9 mouse cellular contexts compared by ENCODE assay signal in the genomic region with DNA sequence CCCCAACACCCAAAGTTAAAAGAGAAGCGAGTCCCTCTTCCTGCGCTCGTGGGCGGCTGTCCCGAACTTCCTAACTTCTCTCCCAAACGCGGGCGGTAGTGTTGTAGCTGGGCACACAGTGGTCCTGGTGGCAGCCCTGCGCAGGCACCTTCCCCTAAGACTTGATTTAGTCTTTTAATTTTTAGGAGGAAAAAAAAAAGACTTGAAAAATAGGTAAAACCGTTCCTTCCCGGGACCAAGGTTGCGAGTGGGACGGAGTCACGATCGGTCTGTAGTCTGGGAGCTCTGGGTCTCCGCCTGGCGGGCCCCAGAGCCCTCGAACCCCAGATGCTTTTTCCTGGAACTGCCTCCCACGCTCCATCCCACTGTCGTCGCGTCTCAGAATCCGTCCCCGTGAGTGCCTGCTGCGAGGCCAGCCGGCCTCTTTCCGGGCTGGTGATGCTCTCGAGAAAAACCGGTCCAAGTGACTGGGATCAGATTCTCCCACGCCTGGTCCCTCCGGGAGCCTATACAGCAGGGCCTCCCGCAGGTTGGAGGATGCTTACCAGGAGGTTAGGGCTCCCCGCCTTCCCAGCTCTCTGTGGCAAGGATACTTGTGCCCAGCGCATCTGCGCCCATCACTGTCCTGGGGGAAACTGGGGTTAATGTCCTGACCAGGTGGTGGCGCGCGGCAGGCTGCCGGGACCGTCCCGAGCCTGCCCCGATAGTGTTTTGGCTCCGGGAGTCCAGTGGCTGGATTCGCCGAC. TPM values are rescaled to one million over a fixed set of nuclear protein-coding genes. Genes with fewer than 3 reads are reported as not detected.
DNase-seq lines count a peak whose midpoint lies in the region; ATAC-seq and TF ChIP-seq lines count a peak whose summit lies in the region.
"Had no signal": no experiment of that assay in that cellular context is flagged by ENCODE, and none has a peak within 500 bp of the region (broad histone marks: within the 10 kb centered on the region; RNA-seq: fewer than 3 reads in every experiment).

No protein-coding gene starts in this region.

- intact Hi-C loops in gastrocnemius, adult 2 months (cut with DNase I): no loop called here

- WGBS in embryonic facial prominence, embryonic 12.5 days: under 1% methylated on average over 45 of the region's 45 CpGs
- WGBS in intestine, embryonic 15.5 days: 3% methylated on average over 45 of the region's 45 CpGs
- under 1% methylated on average over 45 of the region's 45 CpGs for WGBS in neural tube, embryonic 14.5 days

- H3K36me3 ChIP-seq in ES-Bruce4 (ENCODE audit: control insufficient read depth, insufficient read depth, low read length, poor library complexity, severe bottlenecking): no peaks in the 10 kb centered on the region
- H3K36me3 ChIP-seq in embryonic facial prominence, embryonic 12.5 days: no peaks in the 10 kb centered on the region
- H3K36me3 ChIP-seq in intestine, embryonic 15.5 days: no peaks in the 10 kb centered on the region
- no peaks in the 10 kb centered on the region for H3K36me3 ChIP-seq in neural tube, embryonic 14.5 days (ENCODE audit: control insufficient read depth, insufficient read depth, low read length)

- DNase-seq in gastrocnemius, adult 2 months: no peak
- no peak for DNase-seq in gastrocnemius, adult 18-20 months (ENCODE audit: low spot score)
- DNase-seq in ovary, postnatal 10 days (ENCODE audit: low spot score): no peak
- DNase-seq in adrenal gland, postnatal 4 days (ENCODE audit: low spot score in 2 of 2): no peak

- H3K4me3 ChIP-seq in gastrocnemius, adult 2 months: peak overlapping the region; percentile 69
- peak overlapping the region; percentile 82 for H3K4me3 ChIP-seq in ES-Bruce4 (ENCODE audit: low read depth, low read length)
- peak overlapping the region; percentile 62 for H3K4me3 ChIP-seq in embryonic facial prominence, embryonic 12.5 days
- peak overlapping the region; percentile 53 for H3K4me3 ChIP-seq in intestine, embryonic 15.5 days (replicated peaks)
- H3K4me3 ChIP-seq in neural tube, embryonic 14.5 days (ENCODE audit: low read depth, low read length): peak overlapping the region; percentile 64
- H3K4me3 ChIP-seq: erythroblast, embryonic 14.5 days had no signal

- H3K9ac ChIP-seq in ES-Bruce4 (ENCODE audit: low read depth, poor library complexity, severe bottlenecking): peak overlapping the region; percentile 80
- peak overlapping the region; percentile 51; the same call in 1 of the 2 replicates for H3K9ac ChIP-seq in embryonic facial prominence, embryonic 12.5 days
- H3K9ac ChIP-seq in intestine, embryonic 15.5 days: peak overlapping the region; percentile 48; the same call in 1 of the 2 replicates
- H3K9ac ChIP-seq in neural tube, embryonic 14.5 days (replicated peaks; ENCODE audit: low read depth, low read length): peak overlapping the region; percentile 66

- peaks cover 16% of the 10 kb centered on the region for H3K27me3 ChIP-seq in ES-Bruce4 (ENCODE audit: control insufficient read depth, insufficient read depth, low read length, poor library complexity, severe bottlenecking)
- peaks cover 65% of the 10 kb centered on the region for H3K27me3 ChIP-seq in embryonic facial prominence, embryonic 12.5 days
- H3K27me3 ChIP-seq in intestine, embryonic 15.5 days (replicated peaks): peaks cover 47% of the 10 kb centered on the region
- peaks cover 22% of the 10 kb centered on the region for H3K27me3 ChIP-seq in neural tube, embryonic 14.5 days (ENCODE audit: control insufficient read depth, insufficient read depth, low read length)

- no peak for TF ChIP-seq EP300 in ES-Bruce4 (IDR thresholded peaks at IDR 0.05; ENCODE audit: insufficient read depth, low read depth, low read length)

- peaks cover 7% of the 10 kb centered on the region for H3K4me1 ChIP-seq in ES-Bruce4 (ENCODE audit: control insufficient read depth, insufficient read depth, low read length)
- H3K4me1 ChIP-seq in embryonic facial prominence, embryonic 12.5 days: peaks cover 14% of the 10 kb centered on the region
- H3K4me1 ChIP-seq in intestine, embryonic 15.5 days (replicated peaks): peaks cover 17% of the 10 kb centered on the region
- H3K4me1 ChIP-seq in neural tube, embryonic 14.5 days (ENCODE audit: control insufficient read depth, insufficient read depth, low read length): peaks cover 10% of the 10 kb centered on the region

- H3K4me2 ChIP-seq in embryonic facial prominence, embryonic 12.5 days (replicated peaks): peak overlapping the region; percentile 100
- H3K4me2 ChIP-seq in intestine, embryonic 15.5 days (replicated peaks): peak overlapping the region; percentile 99
- peak overlapping the region; percentile 100 for H3K4me2 ChIP-seq in neural tube, embryonic 14.5 days (ENCODE audit: low read depth, low read length)

- peak; percentile 14 for TF ChIP-seq CTCF in gastrocnemius, adult 2 months (IDR thresholded peaks at IDR 0.05)
- TF ChIP-seq CTCF in ES-Bruce4 (IDR thresholded peaks at IDR 0.05; ENCODE audit: low read depth, low read length): peak; percentile 49

- H3K27ac ChIP-seq in gastrocnemius, adult 2 months: no peak overlapping the region
- H3K27ac ChIP-seq in ES-Bruce4 (ENCODE audit: insufficient read depth, low read length): no peak overlapping the region
- no peak overlapping the region for H3K27ac ChIP-seq in embryonic facial prominence, embryonic 12.5 days
- no peak overlapping the region for H3K27ac ChIP-seq in intestine, embryonic 15.5 days
- no peak overlapping the region for H3K27ac ChIP-seq in neural tube, embryonic 14.5 days (ENCODE audit: low read depth, low read length)

- no peaks in the 10 kb centered on the region for H3K9me3 ChIP-seq in ES-Bruce4 (replicated peaks; ENCODE audit: control insufficient read depth, insufficient read depth, low read length, poor library complexity, severe bottlenecking)
- H3K9me3 ChIP-seq in embryonic facial prominence, embryonic 12.5 days: no peaks in the 10 kb centered on the region
- no peaks in the 10 kb centered on the region for H3K9me3 ChIP-seq in intestine, embryonic 15.5 days
- no peaks in the 10 kb centered on the region for H3K9me3 ChIP-seq in neural tube, embryonic 14.5 days (ENCODE audit: control insufficient read depth, low read length)

- no peak for TF ChIP-seq POLR2A in ES-Bruce4 (IDR thresholded peaks at IDR 0.05; ENCODE audit: insufficient read depth, low read length)

- no peak for ATAC-seq in embryonic facial prominence, embryonic 12.5 days (ENCODE audit: insufficient number of reproducible peaks, insufficient read depth, low FRiP score, low TSS enrichment)
- no peak for ATAC-seq in intestine, embryonic 15.5 days
- no peak for ATAC-seq in neural tube, embryonic 14.5 days (ENCODE audit: low read depth)

RNA-seq across cellular contexts. Expression of gene Megf11, which starts 1.2 kb away (rescaled TPM):
- total RNA-seq in gastrocnemius, adult 2 months (2021): under 1 TPM; 0.25 to 0.46 TPM
- total RNA-seq in gastrocnemius, adult 18-20 months (2021): under 1 TPM; 0.45 to 0.59 TPM
- 0.40 and 0.94 TPM in 2 replicates for polyA plus RNA-seq in ES-Bruce4 (2011; ENCODE audit: insufficient read depth, insufficient read length, low read depth, missing spikeins)
- 1.1 and 1.2 TPM in 2 replicates for polyA plus RNA-seq in embryonic facial prominence, embryonic 12.5 days (2016; fragmentation: Nextera tagmentation; extraction: Ambion mirVana)
- polyA plus RNA-seq in intestine, embryonic 15.5 days (2015; fragmentation: Nextera tagmentation; extraction: Ambion mirVana): 0.89 and 1.3 TPM in 2 replicates
- polyA plus RNA-seq in neural tube, embryonic 14.5 days (2014; fragmentation: Nextera tagmentation; extraction: Ambion mirVana): 17.7 and 22.5 TPM in 2 replicates
- 1 to 10 TPM; 5.8 to 6.4 TPM for total RNA-seq in adrenal gland, postnatal 4 days (2021)
- polyA plus RNA-seq: erythroblast, embryonic 14.5 days had no signal

RNA-seq across cellular contexts. Expression of gene Dis3l, which starts 45.6 kb away (rescaled TPM):
- total RNA-seq in gastrocnemius, adult 2 months (2021): 10 to 100 TPM; 21.0 to 26.9 TPM
- 10 to 100 TPM; 22.5 to 24.6 TPM for total RNA-seq in gastrocnemius, adult 18-20 months (2021)
- 9.3 and 10.4 TPM in 2 replicates for polyA plus RNA-seq in ES-Bruce4 (2011; ENCODE audit: insufficient read depth, insufficient read length, low read depth, missing spikeins)
- polyA plus RNA-seq in embryonic facial prominence, embryonic 12.5 days (2016; fragmentation: Nextera tagmentation; extraction: Ambion mirVana): 22.2 TPM in 2 replicates
- 19.3 and 19.8 TPM in 2 replicates for polyA plus RNA-seq in intestine, embryonic 15.5 days (2015; fragmentation: Nextera tagmentation; extraction: Ambion mirVana)
- 21.5 and 25.3 TPM in 2 replicates for polyA plus RNA-seq in neural tube, embryonic 14.5 days (2014; fragmentation: Nextera tagmentation; extraction: Ambion mirVana)
- total RNA-seq in adrenal gland, postnatal 4 days (2021): 10 to 100 TPM; 18.3 to 20.3 TPM
